Mouse (Mus musculus): ENCODE measurements at regions not wholly inside any gene's neighbourhood (a gene's known extent, or its start where the extent isn't known, plus 50 kb on each side); places are given as distances from the start of the nearest gene placed in this dataset.
A peak's percentile ranks its signal among the peaks of the same experiment; 100 is the strongest.

DNA sequence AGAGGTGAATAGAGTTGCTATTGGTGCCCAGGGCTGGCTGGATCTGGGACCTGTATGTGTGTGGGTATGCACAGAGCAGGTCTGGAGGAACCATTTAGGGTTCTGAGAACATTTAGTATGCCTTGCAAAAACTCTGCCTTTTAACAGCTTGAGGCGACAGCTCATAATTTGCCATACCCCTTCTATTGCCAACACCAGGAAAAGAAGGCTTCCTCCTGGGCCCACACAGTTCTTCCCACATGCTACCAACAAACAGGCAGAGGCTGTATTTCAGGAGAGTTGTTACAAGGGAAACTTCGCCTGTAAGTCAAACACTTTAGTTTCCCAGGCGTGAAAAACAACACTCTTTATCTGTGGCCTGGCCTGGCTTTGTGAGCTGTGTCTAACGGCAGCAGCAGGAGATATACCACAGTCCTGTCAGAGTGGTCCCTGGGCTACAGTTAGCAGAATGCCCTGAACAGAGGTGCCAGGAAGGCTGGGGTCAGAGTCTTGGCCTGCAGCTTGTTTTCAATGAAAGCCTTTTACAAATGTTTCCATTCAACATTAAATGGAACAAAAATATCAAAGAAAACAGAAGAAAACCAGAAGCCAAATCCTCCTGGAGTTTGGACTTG, 225.4 kb downstream of the Dhx35 start:
- no peak for DNase-seq (ENCODE audit: low read depth, low spot score)

DNA sequence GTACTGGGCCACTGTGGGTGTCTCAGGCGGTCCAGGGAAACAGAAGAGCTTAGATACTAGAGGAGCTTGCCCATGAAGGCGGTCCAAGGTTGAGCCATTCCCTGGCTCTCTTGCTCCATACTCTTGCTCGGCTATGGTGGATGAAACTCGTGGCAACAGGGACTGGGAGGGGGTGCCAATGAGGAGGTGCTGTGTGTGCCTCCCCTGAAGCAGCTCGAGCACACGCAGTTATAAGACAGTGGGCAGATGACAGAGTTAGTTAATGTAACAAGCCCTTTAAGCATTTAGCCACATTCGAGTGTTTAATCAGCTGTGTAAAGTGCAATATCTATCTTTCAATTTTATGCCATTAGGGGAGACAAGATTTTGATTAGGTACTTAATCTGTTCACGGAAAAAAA, 237.5 kb downstream of the Dhx35 start:
- no peak for DNase-seq (ENCODE audit: low read depth, low spot score)

DNA sequence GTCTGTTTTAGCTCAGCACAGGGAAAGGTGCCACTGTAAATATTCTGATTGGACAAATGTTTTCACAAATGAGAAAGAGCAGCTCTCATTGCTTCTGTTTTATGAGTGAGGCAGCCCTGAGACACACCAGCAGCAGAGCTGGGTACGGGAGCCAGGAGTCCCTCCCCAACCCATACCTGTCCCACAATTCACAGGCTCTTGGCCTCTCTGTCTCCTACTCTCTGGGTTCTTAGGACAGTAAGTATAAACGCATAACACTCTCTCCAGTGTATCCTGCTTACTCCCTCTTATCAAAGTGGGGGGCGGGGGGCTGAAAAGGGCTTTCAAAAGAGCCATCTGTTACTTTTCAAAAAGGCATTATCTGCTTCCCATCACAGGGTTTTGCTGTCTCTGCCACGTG, 245.3 kb downstream of the Dhx35 start:
- DNase-seq (ENCODE audit: low read depth, low spot score), result no peak

DNA sequence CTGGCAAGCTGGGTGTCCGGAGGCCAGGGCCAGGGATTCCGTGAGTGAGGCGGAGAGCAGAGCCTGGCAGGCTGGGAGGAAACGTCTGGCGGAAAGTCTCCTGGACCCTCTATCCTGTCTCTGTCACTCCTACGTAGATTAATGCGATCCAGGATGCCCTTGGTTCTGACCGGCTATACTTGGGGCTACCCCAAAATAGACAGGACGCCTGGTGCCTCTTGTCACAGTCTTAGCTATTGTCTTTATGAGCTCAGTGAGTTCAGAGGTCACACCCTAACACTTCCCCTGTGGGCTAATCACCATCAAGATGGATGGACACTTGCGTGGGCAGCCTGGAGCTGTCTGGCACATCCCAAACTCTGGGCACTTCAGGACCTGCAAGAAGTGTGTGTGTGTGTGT, 258.9 kb downstream of the Dhx35 start:
- DNase-seq (ENCODE audit: low read depth, low spot score), result no peak

DNA sequence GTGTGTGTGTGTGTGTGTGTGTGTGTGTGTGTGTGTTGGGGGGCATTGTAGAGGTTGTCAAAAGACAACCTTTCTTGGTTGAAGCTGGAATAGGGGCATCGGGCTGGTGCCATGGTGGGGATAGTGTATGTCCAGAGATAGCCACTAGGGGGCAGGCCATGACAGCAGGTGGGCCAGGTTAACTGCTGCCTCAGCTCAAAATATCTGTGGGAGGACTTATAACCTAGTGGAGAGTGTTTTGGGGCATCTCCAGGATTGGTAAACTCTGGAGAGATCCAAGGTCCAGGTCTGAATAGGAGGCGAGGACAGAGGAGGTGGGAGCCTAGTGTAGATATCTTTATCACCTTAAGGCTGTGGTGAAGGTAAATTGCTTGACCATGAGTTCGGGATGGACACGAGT, 259.3 kb downstream of the Dhx35 start:
- DNase-seq (ENCODE audit: low read depth, low spot score), result peak; percentile 49

DNA sequence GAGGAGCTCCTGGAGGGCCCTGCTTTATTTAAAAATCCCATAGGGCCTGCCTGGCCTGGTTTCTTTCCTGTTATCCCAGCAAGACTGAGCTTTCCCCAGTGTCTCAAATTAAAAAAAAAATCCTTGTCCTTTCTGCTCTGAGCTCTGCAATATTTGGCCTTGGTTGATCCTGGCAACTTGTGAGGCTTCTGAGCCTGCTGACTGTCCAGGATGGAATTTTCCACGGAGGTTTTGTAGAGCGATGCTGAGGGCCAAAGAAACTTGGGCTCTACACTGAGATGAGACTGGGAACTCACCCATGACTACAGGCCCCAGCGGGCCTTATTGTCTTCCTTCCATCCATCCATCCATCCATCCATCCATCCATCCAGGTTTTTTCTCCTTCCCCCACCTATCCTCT, 259.8 kb downstream of the Dhx35 start:
- no peak for DNase-seq (ENCODE audit: low read depth, low spot score)

DNA sequence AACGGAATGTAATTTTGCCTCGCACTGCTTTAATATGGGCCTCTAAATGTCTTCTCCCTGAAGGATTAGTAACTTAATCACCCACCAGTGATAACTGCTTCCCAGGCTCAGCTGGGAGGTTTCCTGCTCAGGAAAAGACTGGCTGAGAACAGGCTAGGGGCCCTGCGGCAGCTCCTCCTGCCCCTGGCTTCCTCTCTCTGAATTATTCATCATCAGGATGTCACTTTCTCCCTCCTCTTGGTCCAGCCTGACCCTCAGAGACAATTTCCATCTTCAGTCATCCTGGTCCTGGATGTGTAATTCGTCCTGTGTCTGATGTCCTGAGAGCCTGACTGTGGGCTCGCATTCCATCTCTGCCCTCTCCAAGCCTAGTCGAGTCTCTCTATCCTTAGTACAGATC, 261.2 kb downstream of the Dhx35 start:
- DNase-seq (ENCODE audit: low read depth, low spot score), result no peak

DNA sequence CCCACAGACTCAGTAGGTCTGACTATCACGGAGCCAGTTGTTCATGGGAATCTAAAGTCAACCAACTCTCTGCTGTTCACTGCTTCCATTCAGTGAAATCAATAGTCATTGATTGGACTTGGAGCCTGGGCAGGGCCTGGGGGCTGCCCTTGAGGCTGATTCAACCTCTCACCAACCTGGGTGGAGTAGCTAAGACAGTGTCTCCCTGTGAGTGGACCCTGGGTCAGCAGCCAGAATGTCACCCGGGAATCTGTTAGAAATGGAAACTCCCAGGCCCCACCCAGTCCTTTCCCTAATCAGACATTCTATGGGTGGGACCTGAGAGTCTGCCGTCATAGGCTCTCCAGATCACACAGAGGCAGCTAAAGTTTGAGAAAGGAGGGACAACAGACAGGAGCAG, 262.4 kb downstream of the Dhx35 start:
- DNase-seq (ENCODE audit: low read depth, low spot score), result no peak

DNA sequence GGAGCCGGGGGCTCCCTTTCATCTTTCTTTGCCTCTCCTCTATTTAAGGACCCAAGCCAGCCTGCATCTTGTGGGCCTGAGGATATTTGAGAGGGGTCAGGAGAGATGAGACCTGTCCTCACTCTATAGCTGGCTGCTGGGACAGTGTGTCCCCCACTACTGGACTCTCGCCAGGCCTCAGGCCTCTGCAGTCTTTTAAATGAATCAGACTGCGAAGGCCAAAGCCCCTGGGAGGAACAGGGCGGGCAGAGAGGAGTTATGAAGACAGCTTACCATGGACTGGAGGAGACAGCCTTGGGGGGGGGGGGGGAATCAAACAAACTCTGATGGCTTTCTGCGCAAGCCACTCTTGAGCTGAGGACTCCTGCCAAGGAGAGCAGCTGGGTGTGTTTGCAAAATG, 262.9 kb downstream of the Dhx35 start:
- DNase-seq (ENCODE audit: low read depth, low spot score), result no peak

DNA sequence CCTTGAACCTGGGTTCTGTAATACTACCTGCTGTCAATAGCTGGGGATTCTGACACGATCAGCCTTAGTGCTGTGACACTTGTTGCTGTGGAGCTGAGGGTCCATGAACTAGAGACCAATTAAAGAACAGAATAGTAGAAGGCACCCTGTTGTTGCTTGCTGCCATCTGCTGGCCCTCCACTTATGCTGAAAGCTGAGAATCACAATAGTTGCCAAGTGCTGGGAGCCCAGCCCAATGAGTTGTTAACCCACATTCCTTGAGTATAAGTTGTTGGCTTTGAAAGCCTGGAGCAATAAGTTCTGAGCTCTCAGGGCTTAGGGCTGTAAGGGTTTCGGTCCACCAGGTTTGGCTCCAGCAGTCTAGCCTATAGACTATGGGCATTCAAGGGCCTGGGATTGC, 267.7 kb downstream of the Dhx35 start:
- DNase-seq (ENCODE audit: low read depth, low spot score), result no peak

DNA sequence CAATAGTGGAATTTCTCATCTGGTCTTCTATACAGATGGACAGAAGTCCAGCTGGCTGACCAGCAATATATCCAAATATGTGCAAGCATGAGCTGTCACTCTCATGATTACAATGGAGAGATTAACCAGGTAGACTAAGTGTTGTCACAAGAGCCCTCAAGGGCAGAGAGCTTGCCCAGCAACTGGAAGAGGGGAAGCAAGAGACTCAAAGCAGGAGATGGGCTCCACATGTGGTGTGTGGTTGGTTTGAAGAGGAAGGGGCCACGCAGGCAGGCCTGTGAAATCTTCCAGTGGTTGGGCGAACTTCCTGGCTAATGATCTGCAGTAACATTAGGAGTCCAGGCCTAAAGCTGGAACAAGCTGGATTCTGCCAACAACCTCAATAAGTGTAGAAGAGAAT, 268.1 kb downstream of the Dhx35 start:
- no peak for DNase-seq (ENCODE audit: low read depth, low spot score)

DNA sequence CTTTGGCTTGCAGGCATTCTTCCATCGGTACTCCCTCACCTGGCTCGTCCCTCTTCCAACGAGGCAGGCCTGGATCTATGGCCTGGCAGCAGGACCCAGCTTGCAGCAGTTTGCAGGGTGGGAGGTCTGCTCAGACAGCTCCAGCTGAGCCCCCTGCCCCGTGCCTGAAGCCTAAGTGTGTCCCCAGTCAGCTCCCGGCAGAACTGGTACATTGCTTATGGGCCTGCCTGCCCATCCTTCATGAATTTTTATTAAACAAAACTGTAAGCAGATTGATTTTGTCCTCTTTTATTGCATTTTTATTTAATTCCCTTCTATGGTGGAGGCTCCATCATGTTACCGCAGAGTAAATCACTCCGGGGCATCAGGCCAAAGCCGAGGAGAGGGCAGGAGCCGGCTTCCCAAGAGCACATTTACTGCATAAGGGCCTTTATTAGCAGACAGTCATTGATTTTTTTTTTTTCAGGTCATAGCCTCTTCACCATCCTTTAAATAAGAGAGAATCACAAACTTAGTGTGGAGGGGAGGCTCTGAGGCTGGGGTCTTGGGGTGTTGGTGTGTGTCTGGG, 269.9 kb downstream of the Dhx35 start:
- no peak for DNase-seq (ENCODE audit: low read depth, low spot score)

DNA sequence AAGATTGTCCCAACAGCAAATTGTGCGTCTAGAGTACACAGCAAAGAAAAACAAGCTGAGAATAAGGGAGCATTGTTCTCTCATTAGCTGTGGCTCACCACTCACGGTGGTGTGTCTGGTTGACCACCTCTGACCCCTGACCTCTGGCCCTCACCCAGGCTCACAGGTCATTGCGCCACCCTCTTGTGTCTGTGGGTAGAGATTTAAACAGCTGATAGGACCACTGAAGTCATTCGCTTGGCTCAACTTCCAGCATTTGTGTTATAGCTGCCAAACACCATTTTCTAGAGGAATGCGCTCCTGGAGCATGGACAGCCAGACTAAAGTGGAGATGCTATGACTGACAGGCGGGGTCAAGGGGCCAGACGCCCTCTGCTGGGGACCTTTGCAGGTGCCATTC, 272.9 kb downstream of the Dhx35 start:
- no peak for DNase-seq (ENCODE audit: low read depth, low spot score)

DNA sequence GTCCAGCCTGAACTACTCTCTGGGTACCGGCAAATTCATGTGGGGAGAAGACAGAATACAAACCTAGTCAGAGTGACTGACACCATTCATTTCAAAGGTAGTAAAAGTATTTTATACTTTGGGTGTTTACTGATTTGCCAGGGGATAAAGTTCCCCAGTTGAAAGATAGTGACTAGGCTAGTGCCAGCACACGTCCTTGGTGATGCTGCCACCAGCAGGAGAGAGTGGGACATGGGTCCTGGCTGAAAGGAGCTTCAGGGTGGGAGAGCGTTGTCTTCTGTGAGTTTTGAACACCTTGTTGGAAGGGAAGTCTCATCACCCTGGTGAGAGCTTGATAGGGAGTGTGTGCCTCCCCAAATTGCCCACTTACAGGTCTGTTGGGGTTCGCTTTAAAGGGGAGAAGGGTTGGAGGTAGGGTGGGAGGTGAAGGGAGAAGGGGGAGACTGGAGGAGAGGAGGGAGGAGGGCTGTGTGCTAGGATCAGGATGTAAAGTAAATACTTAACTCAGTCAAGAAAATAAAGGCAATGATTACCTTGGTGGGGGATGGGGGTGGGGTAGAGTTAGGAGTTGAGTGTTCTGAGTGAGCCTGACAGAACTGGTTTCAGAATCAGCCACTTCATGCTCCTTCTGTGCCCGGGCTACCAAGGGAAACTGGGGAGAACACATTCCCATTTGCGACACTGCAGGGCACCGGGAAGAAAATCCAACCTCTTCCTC, 273.9 kb downstream of the Dhx35 start:
- no peak for DNase-seq (ENCODE audit: low read depth, low spot score)

DNA sequence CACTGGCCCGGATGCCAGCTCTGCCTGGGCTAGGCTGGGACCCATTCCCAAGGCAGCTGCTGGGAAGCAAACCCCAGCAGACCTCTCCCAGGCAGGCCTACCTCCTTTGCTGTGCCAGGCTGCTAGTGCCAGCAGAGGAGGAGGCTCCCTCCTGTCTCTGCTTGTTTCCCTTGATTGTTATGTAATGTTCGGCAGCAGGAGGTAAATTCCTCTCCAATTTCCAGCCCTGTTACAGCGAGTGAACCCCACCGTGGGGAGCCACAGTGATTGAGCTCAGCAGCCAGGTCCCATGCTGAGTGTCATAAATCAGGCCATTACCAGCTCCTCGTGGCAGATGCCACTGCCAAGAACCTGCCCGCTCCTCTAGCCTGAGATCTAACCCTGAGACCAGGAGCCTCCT, 274.6 kb downstream of the Dhx35 start:
- DNase-seq (ENCODE audit: low read depth, low spot score), result no peak

DNA sequence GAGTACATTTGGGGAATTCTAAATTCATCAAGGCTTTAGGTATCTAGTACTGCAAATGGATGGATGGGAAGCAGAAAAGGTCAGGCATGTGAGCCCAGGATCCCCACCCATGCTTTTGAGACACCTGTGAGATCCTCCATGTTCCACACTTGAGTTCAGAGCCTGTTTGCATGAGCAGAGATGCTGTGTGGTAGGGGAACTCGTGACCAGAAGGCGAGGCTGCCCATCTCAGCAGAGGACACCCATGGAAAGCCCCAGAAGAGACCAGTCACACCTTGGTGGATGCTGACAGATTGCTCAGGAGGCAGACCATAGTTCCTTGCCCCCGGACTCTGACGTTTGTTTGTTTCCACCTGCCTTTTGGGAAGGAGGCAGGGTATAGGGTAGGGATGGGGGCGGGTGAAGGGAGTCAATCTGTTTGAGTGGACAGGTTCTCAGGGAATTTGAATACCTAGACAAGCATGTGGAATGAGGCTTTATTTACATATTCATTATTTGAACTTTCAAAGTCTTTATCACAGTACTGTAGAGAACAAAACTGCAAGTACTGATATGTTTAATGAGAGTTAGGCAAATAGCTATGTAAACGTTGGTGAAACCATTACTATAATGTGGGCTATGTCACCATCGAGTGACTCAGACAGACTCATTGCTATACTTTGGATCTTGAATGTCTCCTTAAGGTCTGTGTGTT, 278.5 kb downstream of the Dhx35 start:
- no peak for DNase-seq (ENCODE audit: low read depth, low spot score)

DNA sequence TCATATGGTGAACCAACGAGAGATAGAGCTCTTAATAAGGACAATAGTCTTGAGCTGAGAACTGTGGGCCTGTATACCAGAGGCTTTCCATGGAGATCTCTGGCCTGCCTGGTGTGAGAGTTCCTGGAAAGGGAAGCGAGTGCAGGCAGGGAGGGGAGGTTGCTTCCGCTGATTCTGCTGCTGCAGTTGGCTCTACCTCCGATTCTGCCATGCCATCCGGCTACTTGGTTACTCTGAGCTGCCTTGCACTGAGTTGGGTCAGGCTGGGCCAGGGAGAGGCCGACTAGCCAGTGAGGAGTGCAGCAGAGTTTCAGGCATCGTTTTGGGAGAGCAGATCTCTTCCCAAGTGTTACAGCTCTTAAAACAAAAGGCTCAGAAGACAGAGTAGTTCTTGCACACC, 285.2 kb downstream of the Dhx35 start:
- no peak for DNase-seq (ENCODE audit: low read depth, low spot score)

DNA sequence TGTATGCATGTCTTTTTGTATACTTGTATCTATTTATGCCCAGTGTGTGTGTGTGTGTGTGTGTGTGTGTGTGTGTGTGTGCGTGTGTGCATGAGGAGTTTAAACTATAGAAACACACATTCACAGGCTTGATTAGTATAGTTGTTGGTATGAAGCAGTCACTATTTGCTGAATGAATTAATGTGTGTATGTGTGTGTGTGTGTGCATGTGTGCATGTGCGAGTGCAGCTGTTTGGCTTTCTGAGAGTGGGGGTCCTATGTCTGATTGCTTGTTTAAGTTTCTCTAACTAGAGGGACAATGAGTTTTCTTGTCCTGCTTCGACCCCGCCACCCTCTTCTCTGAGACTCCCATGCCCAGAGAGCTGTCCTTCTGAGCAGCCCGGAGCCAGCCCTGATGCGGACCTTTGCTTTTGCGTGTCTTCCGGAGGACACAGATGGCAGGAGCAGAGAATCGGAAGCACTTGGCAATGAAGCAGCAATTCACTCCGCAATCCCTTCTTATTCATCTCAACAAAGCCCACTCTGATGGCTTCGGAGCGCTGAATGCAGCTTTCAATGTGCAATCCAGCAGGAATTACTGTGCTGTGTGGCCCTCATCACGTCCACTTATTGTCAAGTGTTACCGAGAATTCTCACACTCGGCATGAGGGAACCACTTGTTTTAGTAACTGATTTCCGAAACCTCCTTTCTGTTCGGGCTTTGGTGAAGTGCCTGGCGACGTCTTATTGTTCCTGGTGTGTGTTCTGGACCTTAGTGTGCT, 286.4 kb downstream of the Dhx35 start:
- DNase-seq (ENCODE audit: low read depth, low spot score), result no peak

DNA sequence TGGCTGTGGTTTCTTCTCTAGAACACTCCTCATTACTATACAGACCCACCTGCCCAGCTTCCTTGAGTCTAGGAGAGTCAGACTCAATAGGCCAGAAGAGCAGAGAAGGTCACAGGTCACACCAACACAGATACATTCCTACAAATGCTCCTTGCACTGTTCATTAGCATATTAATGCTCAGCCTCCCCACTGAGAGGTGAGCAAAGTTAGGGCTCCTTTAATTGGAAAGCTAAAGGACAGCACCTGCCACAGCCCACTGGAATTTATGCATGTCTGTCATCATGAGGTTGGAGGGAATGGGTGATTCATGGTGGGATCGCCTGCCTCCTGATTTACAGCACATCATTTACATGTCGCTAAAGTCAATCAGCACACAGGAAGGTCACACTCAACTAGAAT, 292.2 kb downstream of the Dhx35 start:
- no peak for DNase-seq (ENCODE audit: low read depth, low spot score)

DNA sequence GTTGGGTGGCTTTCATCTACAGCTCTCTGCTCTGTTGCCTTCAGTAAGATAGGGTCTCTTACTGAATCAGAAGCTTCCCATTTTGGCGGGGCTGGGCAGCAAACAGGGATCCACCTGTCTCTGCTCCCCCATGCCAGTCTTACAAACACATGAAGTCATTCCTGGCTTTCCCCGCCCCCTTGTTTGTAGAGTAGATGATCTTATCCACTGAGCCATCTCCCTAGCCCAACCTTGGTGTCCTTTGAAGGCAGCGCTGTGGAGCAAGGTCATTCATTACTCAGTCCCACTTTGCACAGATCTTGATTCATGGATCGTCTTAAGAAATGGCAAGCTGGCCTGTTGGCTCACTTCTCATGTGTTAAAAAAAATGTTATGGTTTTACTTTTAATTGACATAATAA, 293.6 kb downstream of the Dhx35 start:
- no peak for DNase-seq (ENCODE audit: low read depth, low spot score)

DNA sequence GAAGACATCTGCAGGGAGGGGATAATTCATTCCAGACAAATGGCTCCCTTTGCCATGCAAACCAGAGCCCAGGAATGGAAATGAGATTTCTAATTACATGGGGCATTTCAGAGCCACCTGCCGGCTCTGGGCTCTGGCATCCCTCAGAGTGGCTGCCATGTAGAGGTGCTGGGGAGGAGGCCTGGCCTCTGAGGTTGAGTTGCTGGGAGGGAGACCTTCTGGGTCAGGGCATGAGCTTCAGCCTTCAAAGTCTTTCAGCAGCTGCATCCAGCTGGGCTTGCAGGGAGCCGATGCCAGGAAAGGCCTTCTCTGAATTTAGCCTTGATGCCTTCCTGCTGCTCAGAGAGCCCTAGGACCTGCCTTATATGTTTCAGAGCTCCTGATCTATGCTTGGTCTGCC, 302.1 kb downstream of the Dhx35 start:
- no peak for DNase-seq (ENCODE audit: low read depth, low spot score)

DNA sequence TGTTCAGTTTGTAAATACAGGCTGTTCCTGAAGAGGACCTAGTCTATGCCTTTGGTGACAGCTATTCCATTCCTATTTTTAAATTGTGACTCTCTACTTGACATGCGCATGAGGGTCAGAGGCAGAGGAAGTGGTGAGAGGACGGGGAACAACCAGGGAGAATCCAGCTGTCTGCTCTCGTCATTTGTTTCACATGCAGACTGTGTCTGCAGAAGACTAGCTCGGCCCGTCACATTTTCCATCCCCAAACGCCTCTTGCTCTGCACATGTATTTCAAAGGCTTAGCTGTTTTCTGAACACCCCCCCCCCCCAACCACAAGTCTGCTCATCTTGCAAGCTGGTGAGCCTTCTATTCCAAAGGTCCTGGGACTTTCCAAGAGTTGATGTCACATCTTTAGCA, 339.4 kb downstream of the Dhx35 start:
- DNase-seq (ENCODE audit: low read depth, low spot score), result peak; percentile 75
